Mouse (Mus musculus): ENCODE data around the gene Sh3bp1. TPM values are rescaled to one million over a fixed set of nuclear protein-coding genes. Genes with fewer than 3 reads are reported as not detected.

Sh3bp1 gene
- polyA plus RNA-seq, 1 experiment from 2014 or later = 23.3 TPM

DNA sequence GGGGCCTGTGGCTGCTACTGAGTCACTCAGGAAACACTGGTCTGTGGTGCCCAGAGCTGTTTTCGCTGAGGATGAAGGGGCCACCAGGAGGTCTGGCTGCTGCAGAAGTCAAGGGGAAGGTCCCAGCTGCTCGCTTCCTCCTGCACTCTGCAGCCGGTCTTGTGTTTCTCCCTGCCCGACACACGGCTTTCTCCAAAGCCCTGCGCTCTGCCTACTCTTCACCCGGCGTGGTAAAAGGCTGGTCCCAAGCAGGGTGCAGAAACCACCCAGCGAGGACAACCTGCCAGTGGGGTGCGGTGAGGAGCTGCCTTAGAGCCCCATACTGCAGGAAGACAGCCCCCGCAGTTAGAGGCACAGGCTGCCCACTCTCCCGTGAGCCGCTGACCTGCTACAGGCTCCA lies 4.8 kb upstream of the Sh3bp1 start:
- 75% methylated on average over 13 of the region's 13 CpGs for WGBS
- peak overlapping the region; percentile 3; the same call in 1 of the 2 replicates for H3K9ac ChIP-seq (ENCODE audit: low read depth, low read length)
- H3K4me2 ChIP-seq (ENCODE audit: low read depth, low read length) = no peak overlapping the region
- peaks cover 61% of the 10 kb centered on the region for H3K4me1 ChIP-seq (ENCODE audit: control insufficient read depth, insufficient read depth, low read length)
- no peaks in the 10 kb centered on the region for H3K27me3 ChIP-seq (replicated peaks; ENCODE audit: control insufficient read depth, insufficient read depth, low read length)
- no peak for ATAC-seq
- H3K36me3 ChIP-seq (ENCODE audit: control insufficient read depth, insufficient read depth, low read length) = peaks cover 18% of the 10 kb centered on the region; the same call in 1 of the 2 replicates
- H3K9me3 ChIP-seq (ENCODE audit: control insufficient read depth, low read length) = no peaks in the 10 kb centered on the region
- peak overlapping the region; percentile 52 for H3K27ac ChIP-seq (ENCODE audit: low read length)
- no peak overlapping the region for H3K4me3 ChIP-seq (ENCODE audit: low read length)

DNA sequence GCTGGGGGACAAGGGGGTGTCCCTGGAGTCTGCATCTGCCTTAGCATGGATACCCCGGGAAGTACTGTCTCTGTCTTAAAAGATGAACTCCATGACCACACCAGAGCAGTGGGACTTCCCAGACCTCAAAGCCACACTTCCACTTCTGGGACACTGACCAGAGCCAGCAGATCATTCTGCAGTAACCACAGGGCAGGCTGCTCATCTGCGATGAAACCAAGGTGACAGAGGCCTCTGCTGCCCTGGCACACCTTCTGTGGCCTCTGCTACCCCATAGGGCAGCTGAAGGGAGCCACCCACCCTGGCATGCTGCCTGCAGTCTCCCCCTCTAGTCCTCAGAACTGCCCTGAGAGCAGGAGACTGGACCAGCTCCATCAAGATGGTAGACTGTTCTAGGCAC lies 3.8 kb upstream of the Sh3bp1 start:
- ATAC-seq = no peak
- H3K4me1 ChIP-seq (ENCODE audit: control insufficient read depth, insufficient read depth, low read length) = peaks cover 63% of the 10 kb centered on the region
- no peak overlapping the region for H3K4me2 ChIP-seq (ENCODE audit: low read depth, low read length)
- H3K4me3 ChIP-seq (ENCODE audit: low read length) = no peak overlapping the region
- H3K9ac ChIP-seq (ENCODE audit: low read depth, low read length) = no peak overlapping the region; the same call in 1 of the 2 replicates
- no peaks in the 10 kb centered on the region for H3K9me3 ChIP-seq (ENCODE audit: control insufficient read depth, low read length)
- H3K27ac ChIP-seq (ENCODE audit: low read length) = peak overlapping the region; percentile 36; the same call in 1 of the 2 replicates
- H3K36me3 ChIP-seq (ENCODE audit: control insufficient read depth, insufficient read depth, low read length) = peaks cover 15% of the 10 kb centered on the region; the same call in 1 of the 2 replicates
- WGBS = 76% methylated on average over 2 of the region's 2 CpGs
- no peaks in the 10 kb centered on the region for H3K27me3 ChIP-seq (replicated peaks; ENCODE audit: control insufficient read depth, insufficient read depth, low read length)

DNA sequence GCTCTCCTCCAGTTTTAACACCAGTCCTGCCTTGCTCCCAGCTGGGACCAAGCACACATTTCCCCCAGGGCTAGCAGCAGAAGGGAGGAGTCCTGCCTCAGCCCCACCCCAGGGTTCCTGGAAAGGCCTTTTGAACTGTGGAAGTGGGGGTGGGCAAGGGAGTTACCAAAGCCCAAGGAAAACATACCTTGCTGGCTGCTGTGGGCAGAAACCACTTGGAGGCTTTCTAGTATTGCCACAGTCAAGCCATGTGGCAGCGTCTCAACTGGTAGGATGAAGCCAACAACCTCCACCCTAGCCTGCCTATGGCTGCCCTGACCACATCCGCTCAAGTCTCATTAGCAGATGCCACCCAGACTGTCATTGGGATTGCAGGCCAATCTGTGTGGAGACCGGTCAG lies 3.4 kb upstream of the Sh3bp1 start:
- H3K4me3 ChIP-seq (ENCODE audit: low read length) = no peak overlapping the region
- H3K4me1 ChIP-seq (ENCODE audit: control insufficient read depth, insufficient read depth, low read length) = peaks cover 67% of the 10 kb centered on the region
- H3K36me3 ChIP-seq (ENCODE audit: control insufficient read depth, insufficient read depth, low read length) = peaks cover 11% of the 10 kb centered on the region; the same call in 1 of the 2 replicates
- 81% methylated on average over 3 of the region's 3 CpGs for WGBS
- no peaks in the 10 kb centered on the region for H3K27me3 ChIP-seq (replicated peaks; ENCODE audit: control insufficient read depth, insufficient read depth, low read length)
- H3K9me3 ChIP-seq (ENCODE audit: control insufficient read depth, low read length) = no peaks in the 10 kb centered on the region
- no peak overlapping the region for H3K4me2 ChIP-seq (ENCODE audit: low read depth, low read length)
- H3K27ac ChIP-seq (ENCODE audit: low read length) = peak overlapping the region; percentile 36
- no peak overlapping the region; the same call in 1 of the 2 replicates for H3K9ac ChIP-seq (ENCODE audit: low read depth, low read length)
- no peak for ATAC-seq

DNA sequence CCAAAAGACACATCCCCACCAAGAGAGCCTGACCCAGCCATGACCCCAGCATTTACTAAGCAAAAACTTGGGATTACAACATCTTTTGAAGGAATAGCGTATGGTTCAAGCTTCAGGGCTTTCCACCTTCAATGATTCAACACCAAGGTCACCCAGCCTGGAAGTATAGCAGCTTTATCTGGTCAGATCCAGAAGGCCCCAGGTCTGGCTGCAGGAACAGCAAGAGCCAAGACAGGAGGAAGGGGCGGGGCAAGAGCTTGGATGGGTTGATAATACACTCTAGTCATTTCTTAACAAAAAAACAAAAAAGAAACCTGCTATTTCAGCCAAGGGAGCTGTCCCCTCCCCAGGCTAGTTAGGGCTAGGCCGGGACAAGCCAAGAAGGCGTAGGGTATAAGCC lies 2.1 kb upstream of the Sh3bp1 start:
- H3K4me3 ChIP-seq (ENCODE audit: low read length) = no peak overlapping the region
- peaks cover 64% of the 10 kb centered on the region for H3K4me1 ChIP-seq (ENCODE audit: control insufficient read depth, insufficient read depth, low read length)
- no peak for ATAC-seq
- peak overlapping the region; percentile 11; the same call in 1 of the 2 replicates for H3K4me2 ChIP-seq (ENCODE audit: low read depth, low read length)
- H3K9me3 ChIP-seq (ENCODE audit: control insufficient read depth, low read length) = no peaks in the 10 kb centered on the region
- 87% methylated on average over 4 of the region's 4 CpGs for WGBS
- peak overlapping the region; percentile 55 for H3K27ac ChIP-seq (ENCODE audit: low read length)
- H3K9ac ChIP-seq (ENCODE audit: low read depth, low read length) = no peak overlapping the region
- H3K36me3 ChIP-seq (ENCODE audit: control insufficient read depth, insufficient read depth, low read length) = peaks cover 3% of the 10 kb centered on the region; the same call in 1 of the 2 replicates
- no peaks in the 10 kb centered on the region for H3K27me3 ChIP-seq (replicated peaks; ENCODE audit: control insufficient read depth, insufficient read depth, low read length)

DNA sequence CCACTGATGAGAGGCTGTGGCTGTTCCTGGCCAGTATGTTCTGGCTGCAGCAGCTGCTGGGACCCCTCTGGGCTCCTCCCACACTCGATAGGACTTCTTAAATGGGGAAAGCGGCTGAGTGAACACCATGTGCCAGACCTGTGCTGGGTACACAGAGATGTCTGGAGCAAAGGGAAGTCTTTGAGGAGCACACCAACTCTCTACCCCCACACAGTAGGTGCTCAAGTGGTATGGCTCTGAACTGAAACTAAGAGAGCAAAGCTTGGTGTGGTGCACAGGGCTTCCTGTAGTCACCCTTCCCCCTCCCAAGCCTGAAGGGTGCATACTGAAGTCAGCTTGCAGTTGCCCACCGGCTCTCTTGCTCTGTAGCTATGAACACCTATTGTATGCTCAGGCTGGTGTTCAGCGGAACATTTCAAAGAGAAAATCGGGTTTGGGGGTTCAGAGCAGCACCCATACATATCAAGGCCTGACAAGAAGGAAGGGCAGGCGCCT lies 1.0 kb upstream of the Sh3bp1 start:
- H3K4me1 ChIP-seq (ENCODE audit: control insufficient read depth, insufficient read depth, low read length) = peaks cover 64% of the 10 kb centered on the region

DNA sequence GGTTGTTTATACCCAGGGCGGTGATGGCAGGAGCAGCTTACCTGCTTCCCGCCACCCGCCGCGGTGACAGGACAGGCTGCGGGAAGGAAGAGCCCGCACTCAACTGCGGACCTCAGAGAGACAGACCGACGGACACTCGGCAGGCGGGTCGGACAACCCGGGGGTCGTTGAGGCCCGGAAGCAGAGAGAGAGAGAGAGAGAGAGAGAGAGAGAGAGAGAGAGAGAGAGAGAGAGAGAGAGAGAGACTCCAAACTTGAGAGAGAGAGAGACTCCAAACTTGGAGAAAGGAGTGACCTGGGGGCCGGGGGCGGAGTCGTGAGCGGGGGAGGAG lies 194 bp upstream of the Sh3bp1 start, which contains the start of gene Gm49510:
Gene Gm49510, plus strand, starts transcription at position 259 of the 331 bp plus-strand sequence.
- ATAC-seq = no peak

More for the DNA sequence above, 1.0 kb upstream of the Sh3bp1 start:
- no peak for ATAC-seq
- 0 out of 2 replicates have a peak overlapping the region, but pooled peaks have one; percentile 7 for H3K4me3 ChIP-seq (ENCODE audit: low read length)
- H3K9me3 ChIP-seq (ENCODE audit: control insufficient read depth, low read length) = no peaks in the 10 kb centered on the region
- no peaks in the 10 kb centered on the region; the same call in 1 of the 2 replicates for H3K36me3 ChIP-seq (ENCODE audit: control insufficient read depth, insufficient read depth, low read length)
- no peaks in the 10 kb centered on the region for H3K27me3 ChIP-seq (replicated peaks; ENCODE audit: control insufficient read depth, insufficient read depth, low read length)
- 54% methylated on average over 6 of the region's 6 CpGs for WGBS
- H3K9ac ChIP-seq (ENCODE audit: low read depth, low read length) = peak overlapping the region; percentile 85; the same call in 1 of the 2 replicates
- peak overlapping the region; percentile 73 for H3K4me2 ChIP-seq (ENCODE audit: low read depth, low read length)
- H3K27ac ChIP-seq (ENCODE audit: low read length) = peak overlapping the region; percentile 79

DNA sequence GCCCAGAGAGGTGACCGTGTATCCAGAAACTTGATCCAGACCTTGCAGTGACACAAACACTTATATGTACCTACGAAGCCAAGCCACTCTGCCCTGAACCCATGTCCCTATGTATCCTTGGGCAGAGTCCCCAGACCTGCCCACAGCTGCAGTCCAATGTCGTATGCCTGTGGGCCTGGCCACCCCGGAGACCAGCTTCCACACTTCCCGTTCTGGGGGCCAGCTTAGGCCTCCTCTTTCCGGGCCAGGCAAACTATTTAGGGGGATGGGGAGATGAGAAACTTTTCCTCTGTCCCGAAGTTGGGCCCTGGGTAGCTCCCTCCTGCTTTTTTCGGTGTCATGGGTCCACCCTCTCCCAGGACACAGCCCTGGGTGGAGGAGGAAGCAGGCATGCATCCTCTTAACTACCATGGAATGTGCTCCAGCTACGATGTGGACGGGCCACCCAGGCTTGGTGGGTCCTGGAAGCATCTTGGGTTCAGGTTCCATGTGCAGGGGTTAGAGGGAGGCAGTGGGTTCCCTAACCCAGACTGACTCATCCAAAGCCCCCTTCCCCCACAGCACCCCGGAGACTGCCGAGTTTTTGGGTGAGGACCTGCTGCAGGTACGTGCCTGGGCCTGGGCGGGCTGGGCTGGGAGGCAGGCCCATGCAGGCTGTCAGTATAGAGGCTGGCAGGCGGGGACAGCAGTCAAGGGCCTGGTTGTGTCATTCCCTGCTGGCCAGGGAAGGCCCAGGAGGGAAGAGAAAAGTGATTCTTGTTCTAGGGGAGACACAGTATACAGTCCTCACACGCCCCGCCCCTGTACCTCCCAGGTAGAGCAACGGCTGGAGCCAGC lies 1.2 kb downstream of the Sh3bp1 start:
- Histone ChIP-seq H3K36me3 (ENCODE audit: control insufficient read depth, insufficient read depth, low read length) (0 out of 2 replicates have a peak, but pooled peaks cover 2% of the 10 kb centered on the region), H3K4me3 (ENCODE audit: low read length) (peak overlapping the region; percentile 84), H3K9me3 (ENCODE audit: control insufficient read depth, low read length) (no peaks in the 10 kb centered on the region), H3K4me2 (ENCODE audit: low read depth, low read length) (peak overlapping the region; percentile 73), H3K4me1 (ENCODE audit: control insufficient read depth, insufficient read depth, low read length) (peaks cover 46% of the 10 kb centered on the region), H3K27ac (ENCODE audit: low read length) (peak overlapping the region; percentile 79), H3K27me3 (replicated peaks; ENCODE audit: control insufficient read depth, insufficient read depth, low read length) (no peaks in the 10 kb centered on the region), H3K9ac (ENCODE audit: low read depth, low read length) (peak overlapping the region; percentile 85)
- WGBS = 17% methylated on average over 18 of the region's 18 CpGs
- peak; percentile 11; the same call in 1 of the 2 replicates for ATAC-seq

More for the DNA sequence above, 194 bp upstream of the Sh3bp1 start, which contains the start of gene Gm49510:
- Histone ChIP-seq H3K36me3 (ENCODE audit: control insufficient read depth, insufficient read depth, low read length) (peaks cover under 1% of the 10 kb centered on the region; the same call in 1 of the 2 replicates), H3K4me2 (ENCODE audit: low read depth, low read length) (peak within 1 kb of the TSS; percentile 73), H3K9me3 (ENCODE audit: control insufficient read depth, low read length) (no peaks in the 10 kb centered on the region), H3K27ac (ENCODE audit: low read length) (peak within 1 kb of the TSS; percentile 79), H3K27me3 (replicated peaks; ENCODE audit: control insufficient read depth, insufficient read depth, low read length) (no peaks in the 10 kb centered on the region), H3K9ac (ENCODE audit: low read depth, low read length) (peak within 1 kb of the TSS; percentile 85), H3K4me1 (ENCODE audit: control insufficient read depth, insufficient read depth, low read length) (peaks cover 57% of the 10 kb centered on the region), H3K4me3 (ENCODE audit: low read length) (peak within 1 kb of the TSS; percentile 84)
- WGBS = 4% methylated on average over 20 of the region's 20 CpGs

DNA sequence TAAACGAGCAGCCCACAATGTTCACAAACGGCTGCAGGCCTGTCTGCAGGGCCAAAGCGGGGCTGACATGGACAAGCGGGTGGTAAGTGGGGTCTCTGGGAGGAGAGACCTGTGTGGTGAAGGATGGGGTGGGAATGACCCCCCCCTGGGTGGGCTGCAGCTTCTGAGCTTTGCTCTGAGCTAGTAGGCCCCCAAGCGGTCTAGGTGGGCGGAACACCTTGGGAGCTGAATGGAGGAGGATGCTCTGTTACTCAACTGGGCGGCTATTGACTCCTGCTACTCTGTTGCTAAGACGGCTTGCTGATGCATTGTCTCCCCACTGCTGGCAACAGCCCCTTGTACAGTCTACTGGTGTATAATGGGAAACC lies 1.8 kb downstream of the Sh3bp1 start:
- no peaks in the 10 kb centered on the region for H3K27me3 ChIP-seq (replicated peaks; ENCODE audit: control insufficient read depth, insufficient read depth, low read length)
- ATAC-seq = no peak
- H3K4me3 ChIP-seq (ENCODE audit: low read length) = peak overlapping the region; percentile 84
- peak overlapping the region; percentile 73 for H3K4me2 ChIP-seq (ENCODE audit: low read depth, low read length)
- 0 out of 2 replicates have a peak, but pooled peaks cover 2% of the 10 kb centered on the region for H3K36me3 ChIP-seq (ENCODE audit: control insufficient read depth, insufficient read depth, low read length)
- H3K9ac ChIP-seq (ENCODE audit: low read depth, low read length) = peak overlapping the region; percentile 85
- peak overlapping the region; percentile 10; the same call in 1 of the 2 replicates for H3K27ac ChIP-seq (ENCODE audit: low read length)
- H3K4me1 ChIP-seq (ENCODE audit: control insufficient read depth, insufficient read depth, low read length) = peaks cover 40% of the 10 kb centered on the region
- no peaks in the 10 kb centered on the region for H3K9me3 ChIP-seq (ENCODE audit: control insufficient read depth, low read length)
- 47% methylated on average over 8 of the region's 8 CpGs for WGBS

DNA sequence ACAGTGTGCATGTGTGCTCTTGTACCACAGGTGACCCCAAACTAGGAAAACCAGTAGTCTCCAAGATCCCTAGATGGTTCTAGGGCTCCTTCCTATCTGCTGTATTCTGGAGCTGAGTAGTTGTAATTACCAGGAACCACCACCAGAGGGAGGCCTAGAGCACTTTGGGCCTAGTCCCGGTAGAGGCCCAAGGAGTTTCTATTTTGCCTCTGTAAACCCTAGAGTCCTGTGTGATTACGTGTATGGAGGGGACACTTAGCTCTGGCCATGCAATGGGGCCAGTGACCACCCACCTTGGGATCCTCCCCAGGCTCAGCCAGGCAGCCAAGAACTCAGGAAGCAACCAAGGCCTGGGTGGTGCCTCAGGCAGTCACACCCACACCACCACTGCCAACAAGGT lies 3.7 kb downstream of the Sh3bp1 start:
- H3K36me3 ChIP-seq (ENCODE audit: control insufficient read depth, insufficient read depth, low read length) = 0 out of 2 replicates have a peak, but pooled peaks cover 2% of the 10 kb centered on the region
- H3K9me3 ChIP-seq (ENCODE audit: control insufficient read depth, low read length) = no peaks in the 10 kb centered on the region
- H3K4me2 ChIP-seq (ENCODE audit: low read depth, low read length) = no peak overlapping the region
- no peak overlapping the region for H3K4me3 ChIP-seq (ENCODE audit: low read length)
- no peak overlapping the region for H3K27ac ChIP-seq (ENCODE audit: low read length)
- peak overlapping the region; percentile 57 for H3K9ac ChIP-seq (ENCODE audit: low read depth, low read length)
- peaks cover 28% of the 10 kb centered on the region for H3K4me1 ChIP-seq (ENCODE audit: control insufficient read depth, insufficient read depth, low read length)
- 3% methylated on average over 2 of the region's 2 CpGs for WGBS
- ATAC-seq = no peak
- no peaks in the 10 kb centered on the region for H3K27me3 ChIP-seq (replicated peaks; ENCODE audit: control insufficient read depth, insufficient read depth, low read length)

Measured in intestine, embryonic 16.5 days (tissue).